Mouse (Mus musculus): Measurements from ENCODE around the gene Stard3nl. TPM values are rescaled to one million over a fixed set of nuclear protein-coding genes. Genes with fewer than 3 reads are reported as not detected.
"Not testable (repeated sequence)": the region's sequence is repeated elsewhere in the genome, so short reads cannot be mapped to it uniquely, and the experiment has no call there.

Stard3nl gene
- total RNA-seq, 2 experiments from 2014 or later = 32.5 to 42.6 TPM

GRCm38 (mm10) chr13:19385226-19385625 is 10.4 kb downstream of the Stard3nl start:
- DNase-seq = no peak

- DNase-seq = no peak
These were observed 14.3 kb downstream of the Stard3nl start for GRCm38 (mm10) chr13:19381112-19381828.

DNA sequence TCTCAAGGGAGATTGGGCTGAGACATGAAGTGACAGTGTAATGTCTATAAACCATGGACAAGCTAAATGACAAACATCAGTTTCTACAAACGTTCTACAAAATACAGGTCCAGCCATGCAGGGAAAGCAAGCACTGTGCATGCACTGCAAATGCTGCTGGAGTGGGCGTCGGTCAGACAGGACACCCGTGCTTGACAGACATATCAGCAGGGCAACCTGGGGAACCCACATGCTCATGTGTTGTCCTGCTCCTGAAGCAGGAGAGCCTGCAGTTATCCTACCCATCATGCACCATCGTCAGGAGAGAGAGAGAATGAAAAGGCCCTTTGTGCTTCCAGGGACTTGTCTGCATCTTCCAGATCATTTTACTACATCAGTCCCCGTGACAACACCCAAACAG is 16.3 kb downstream of the Stard3nl start:
- DNase-seq = no peak

DNA sequence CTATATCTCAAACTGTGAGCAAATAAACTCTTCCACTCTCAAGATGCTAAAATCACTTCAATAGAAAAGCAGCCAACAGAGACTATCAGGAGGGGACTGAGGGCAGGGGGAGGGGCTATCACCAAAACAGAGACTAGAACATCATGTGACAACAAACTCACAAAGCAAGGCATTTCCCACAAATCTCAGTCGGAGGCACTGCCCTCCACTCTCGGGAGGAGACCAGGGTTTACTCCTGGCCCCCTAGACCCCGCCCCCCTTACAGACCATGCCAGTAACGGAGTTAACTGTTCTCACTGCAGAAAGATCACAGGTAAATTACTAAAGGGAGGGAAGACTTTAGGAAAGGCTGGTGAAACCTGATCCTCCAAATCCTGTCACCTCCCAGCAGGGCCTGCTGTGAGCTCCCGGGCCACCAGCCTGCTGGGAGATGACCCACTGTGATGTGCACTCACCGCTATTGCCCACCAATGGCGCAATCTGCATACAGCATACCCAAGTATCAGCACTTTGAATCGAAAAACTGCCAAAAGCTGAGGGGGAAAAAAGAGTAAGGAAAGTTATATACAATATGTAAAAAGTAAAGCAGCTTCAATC is 23.4 kb downstream of the Stard3nl start:
- no peak for DNase-seq

DNA sequence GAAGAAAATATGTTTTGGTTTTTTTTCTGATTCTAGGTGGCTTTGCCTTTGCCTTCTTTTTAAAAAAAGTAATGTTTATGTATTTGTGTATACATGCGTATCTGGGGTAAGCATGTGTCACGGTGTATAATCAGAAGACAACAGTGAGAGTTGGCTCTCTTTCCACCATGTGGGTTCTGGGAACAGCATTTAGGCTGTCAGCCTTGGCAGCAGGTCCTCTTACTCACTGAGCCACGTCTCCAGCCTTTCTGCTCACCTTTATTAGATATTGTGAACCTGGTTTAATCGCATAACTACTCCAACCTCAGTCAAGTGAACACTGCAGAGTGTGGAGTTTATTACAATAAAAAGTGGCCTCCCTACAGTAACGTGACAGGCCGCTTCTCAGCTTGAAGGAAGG is 26.8 kb downstream of the Stard3nl start:
- no peak for DNase-seq

- DNase-seq = no peak
These were observed 28.1 kb downstream of the Stard3nl start for GRCm38 (mm10) chr13:19367536-19367935.

GRCm38 (mm10) chr13:19366866-19367265 is 28.7 kb downstream of the Stard3nl start:
- no peak for DNase-seq

- DNase-seq = peak; percentile 45 to 62
These were observed 30.0 kb downstream of the Stard3nl start for GRCm38 (mm10) chr13:19365596-19365995.

GRCm38 (mm10) chr13:19364245-19364772 is 31.3 kb downstream of the Stard3nl start:
- peak; percentile 9 to 42 for DNase-seq

DNA sequence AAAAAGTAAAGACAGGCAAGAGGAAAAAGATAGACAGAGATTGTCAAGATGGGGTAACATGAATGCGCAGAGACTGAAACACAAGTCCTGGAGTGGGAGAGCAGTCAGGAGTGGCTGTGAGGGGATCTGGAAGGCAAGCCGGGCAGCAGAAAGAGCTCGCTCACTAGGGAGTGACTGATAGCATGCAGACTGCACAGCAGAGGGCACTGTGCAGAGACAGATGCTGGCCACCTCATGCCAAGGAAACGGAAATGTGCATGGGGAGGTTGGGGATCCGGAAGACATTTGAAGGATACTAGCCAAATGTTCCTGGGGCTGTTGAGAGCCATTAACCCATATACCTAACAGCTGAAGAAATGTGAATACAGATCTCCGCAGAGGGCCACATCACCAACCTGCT is 33.2 kb downstream of the Stard3nl start:
- DNase-seq = no peak

DNA sequence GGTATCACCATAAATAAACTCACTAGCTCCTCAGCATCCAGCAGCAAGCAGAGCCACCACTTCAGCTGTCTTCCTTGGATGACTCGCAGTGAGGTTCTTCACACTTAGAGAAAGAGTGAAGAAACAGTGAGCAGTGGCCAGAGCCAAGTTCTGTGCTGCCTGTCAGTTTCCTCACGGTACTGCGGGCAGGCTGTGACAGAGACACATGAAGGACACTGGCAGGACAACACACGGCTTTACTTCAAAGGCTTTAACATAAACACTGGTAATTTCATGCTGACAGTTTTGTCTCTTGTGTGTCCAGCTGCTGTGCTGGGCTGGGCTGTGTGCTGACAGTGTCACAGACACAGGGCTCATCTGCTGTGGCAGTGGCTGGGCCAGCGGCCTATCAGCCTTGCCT is 37.6 kb downstream of the Stard3nl start:
- peak in 1 of 2 experiments; percentile 8 for DNase-seq

GRCm38 (mm10) chr13:19357301-19357700 is 38.3 kb downstream of the Stard3nl start:
- DNase-seq = no peak

DNA sequence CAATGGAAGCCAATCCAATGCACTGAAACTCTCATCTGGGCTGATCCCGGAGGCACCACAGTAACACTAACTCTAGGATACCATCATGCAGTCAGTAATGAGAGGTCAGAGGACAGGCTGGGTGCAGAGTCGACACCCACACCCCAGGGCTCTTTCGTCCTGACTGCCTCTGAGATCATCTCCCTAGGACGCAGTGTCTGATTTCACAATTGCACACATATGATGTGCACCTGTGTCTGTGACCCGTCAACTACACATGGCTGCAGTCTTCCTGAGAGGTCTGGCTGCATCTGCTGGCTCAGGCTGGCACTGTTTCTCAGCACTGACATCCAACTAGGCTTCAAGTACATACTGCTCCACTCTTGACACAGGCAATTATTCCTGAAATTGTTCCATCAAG is 38.9 kb downstream of the Stard3nl start:
- no peak for DNase-seq

GRCm38 (mm10) chr13:19356120-19356519 is 39.5 kb downstream of the Stard3nl start:
- no peak for DNase-seq

DNA sequence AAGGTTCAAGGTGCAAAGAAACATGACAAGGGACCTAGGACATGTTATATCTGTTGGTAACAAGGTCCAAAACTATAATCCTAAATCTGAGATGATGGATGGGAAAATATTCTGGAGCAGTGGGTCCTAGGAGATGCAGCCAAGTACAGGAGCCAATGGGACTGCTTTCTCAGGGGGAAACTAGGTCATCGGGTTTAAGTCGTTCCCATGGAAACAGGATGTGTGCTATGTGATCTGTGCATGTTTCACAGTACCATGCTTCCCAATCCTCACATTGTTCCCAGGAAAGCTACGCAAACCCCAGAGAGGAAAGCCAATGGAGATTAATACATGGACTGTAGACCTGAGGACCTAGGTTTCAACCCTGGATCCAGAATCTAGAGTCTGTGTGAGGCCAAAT is 42.8 kb downstream of the Stard3nl start:
- no peak for DNase-seq

DNA sequence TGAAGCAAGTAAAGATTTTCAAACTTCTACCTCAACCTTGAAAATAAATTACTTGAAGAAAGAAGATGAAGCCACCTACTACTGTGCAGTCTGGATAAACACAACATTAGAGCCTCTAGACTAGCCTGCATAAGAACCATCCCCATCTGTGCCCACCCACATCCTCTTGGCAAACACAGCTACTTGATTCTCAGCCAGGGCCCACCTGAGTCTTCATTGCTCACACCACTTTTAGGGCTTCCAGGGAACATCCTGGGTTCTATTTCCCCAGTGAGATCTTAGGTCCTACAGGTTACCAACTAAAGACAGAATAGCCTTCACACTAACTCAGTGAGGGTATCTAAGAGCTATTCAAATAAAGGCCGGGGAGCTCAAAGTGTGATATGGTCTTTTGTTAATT is 55.2 kb downstream of the Stard3nl start:
- not testable (repeated sequence) for DNase-seq

- DNase-seq = not testable (repeated sequence)
These were observed 59.3 kb downstream of the Stard3nl start for GRCm38 (mm10) chr13:19336310-19336709.

Other genes with a start within 250 kb of the Stard3nl start
- 10 to 100 TPM; 17.2 to 20.1 TPM for gene Epdr1, start 224.1 kb upstream of the Stard3nl start, total RNA-seq (2021)
- gene Sfrp4, start 227.3 kb upstream of the Stard3nl start, total RNA-seq (2021) = 1 to 10 TPM; 3.1 to 4.0 TPM

Data from adrenal gland, postnatal 36 days (tissue).